Mouse (Mus musculus): Measurements from ENCODE around the gene Gper1. TPM values are rescaled to one million over a fixed set of nuclear protein-coding genes. Genes with fewer than 3 reads are reported as not detected.

The Gper1 gene
- total and polyA plus RNA-seq, 3 experiments: 0.07 to 0.15 TPM; not detected in 1

- Histone ChIP-seq H3K79me2 (ENCODE audit: control insufficient read depth, insufficient read depth, low read length, poor library complexity) (peaks cover 1% of the 10 kb centered on the region; the same call in 1 of the 2 replicates), H3K36me3 (ENCODE audit: control insufficient read depth in 1 of 2, insufficient read depth in 2 of 2, low read length in 2 of 2) (peaks cover 0 to 4% of the 10 kb centered on the region in 2 experiments; a peak in 1 of 4 replicates), H3K9ac (ENCODE audit: control insufficient read depth, low read depth, low read length, poor library complexity, severe bottlenecking) (no peak overlapping the region), H3K4me1 (ENCODE audit: control insufficient read depth in 1 of 2, insufficient read depth in 2 of 2, low read length in 2 of 2) (no peaks in the 10 kb centered on the region), H3K27ac (ENCODE audit: control insufficient read depth, low read depth, low read length) (no peak overlapping the region), H3K9me3 (replicated peaks; ENCODE audit: insufficient read depth, low read length) (no peaks in the 10 kb centered on the region), H3K27me3 (ENCODE audit: control insufficient read depth in 1 of 2, insufficient read depth in 2 of 2, low read length in 2 of 2) (no peaks in the 10 kb centered on the region), H3K4me3 (ENCODE audit: control insufficient read depth in 1 of 2, insufficient read depth in 1 of 2, low read depth in 2 of 2, low read length in 2 of 2) (no peak overlapping the region)
- DNase-seq (ENCODE audit: low read depth, low spot score): no peak
- TF ChIP-seq POLR2A (IDR thresholded peaks at IDR 0.05; ENCODE audit: control insufficient read depth in 1 of 2, insufficient read depth in 1 of 2, low read depth in 1 of 2, low read length in 2 of 2, poor library complexity in 1 of 2): no peak
- TF ChIP-seq NELFE (IDR thresholded peaks at IDR 0.05; ENCODE audit: low read depth, low read length): no peak
- no peak for TF ChIP-seq TCF12 (IDR thresholded peaks at IDR 0.05; ENCODE audit: low read depth, low read length)
- no peak for TF ChIP-seq MEF2A (IDR thresholded peaks at IDR 0.05; ENCODE audit: extremely low read depth, insufficient replicate concordance, low read depth, low read length, poor library complexity, severe bottlenecking)
- TF ChIP-seq RAD21 (IDR thresholded peaks at IDR 0.05; ENCODE audit: low read depth, low read length): no peak
- TF ChIP-seq UBTF (IDR thresholded peaks at IDR 0.05; ENCODE audit: borderline replicate concordance, insufficient read depth, low read depth, low read length): no peak
- no peak for TF ChIP-seq TBP (IDR thresholded peaks at IDR 0.05; ENCODE audit: low read depth, low read length)
- TF ChIP-seq MAX (IDR thresholded peaks at IDR 0.05; ENCODE audit: low read length): no peak
- TF ChIP-seq E2F4 (IDR thresholded peaks at IDR 0.05; ENCODE audit: borderline replicate concordance, low read depth, low read length): no peak
- TF ChIP-seq ZNF384 (IDR thresholded peaks at IDR 0.05; ENCODE audit: low read depth, low read length): no peak
- no peak for TF ChIP-seq ZKSCAN1 (IDR thresholded peaks at IDR 0.05; ENCODE audit: low read depth, low read length)
- no peak for TF ChIP-seq KAT2A (conservative IDR thresholded peaks at IDR 0.05; ENCODE audit: low read depth, low read length)
- TF ChIP-seq USF1 (IDR thresholded peaks at IDR 0.05; ENCODE audit: low read depth, low read length): no peak
- TF ChIP-seq ETS1 (IDR thresholded peaks at IDR 0.05; ENCODE audit: low read depth, low read length): no peak
- TF ChIP-seq POLR2AphosphoS2 (IDR thresholded peaks at IDR 0.05; ENCODE audit: low read length): no peak
- TF ChIP-seq BHLHE40 (IDR thresholded peaks at IDR 0.05; ENCODE audit: borderline replicate concordance, low read depth, low read length): no peak
- no peak for TF ChIP-seq SIN3A (IDR thresholded peaks at IDR 0.05; ENCODE audit: low read length)
- no peak for TF ChIP-seq MYC (IDR thresholded peaks at IDR 0.05; ENCODE audit: low read depth, low read length)
These were observed 17.5 kb downstream of the Gper1 start for GRCm38 (mm10) chr5:139440451-139440850.

- Histone ChIP-seq H3K36me3 (ENCODE audit: control insufficient read depth in 1 of 2, insufficient read depth in 2 of 2, low read length in 2 of 2) (peaks cover 0 to 4% of the 10 kb centered on the region in 2 experiments; a peak in 1 of 4 replicates), H3K9me3 (replicated peaks; ENCODE audit: insufficient read depth, low read length) (no peaks in the 10 kb centered on the region), H3K79me2 (ENCODE audit: control insufficient read depth, insufficient read depth, low read length, poor library complexity) (peaks cover 1% of the 10 kb centered on the region), H3K27me3 (ENCODE audit: control insufficient read depth in 1 of 2, insufficient read depth in 2 of 2, low read length in 2 of 2) (no peaks in the 10 kb centered on the region), H3K4me1 (ENCODE audit: control insufficient read depth in 1 of 2, insufficient read depth in 2 of 2, low read length in 2 of 2) (no peaks in the 10 kb centered on the region), H3K27ac (ENCODE audit: control insufficient read depth, low read depth, low read length) (no peak overlapping the region), H3K9ac (ENCODE audit: control insufficient read depth, low read depth, low read length, poor library complexity, severe bottlenecking) (no peak overlapping the region), H3K4me3 (ENCODE audit: control insufficient read depth in 1 of 2, insufficient read depth in 1 of 2, low read depth in 2 of 2, low read length in 2 of 2) (no peak overlapping the region)
- no peak for TF ChIP-seq ZC3H11A (IDR thresholded peaks at IDR 0.05; ENCODE audit: low read depth, low read length)
- TF ChIP-seq JUND (IDR thresholded peaks at IDR 0.05; ENCODE audit: low read depth, low read length): no peak
- TF ChIP-seq ZKSCAN1 (IDR thresholded peaks at IDR 0.05; ENCODE audit: low read depth, low read length): no peak
- no peak for TF ChIP-seq SMC3 (IDR thresholded peaks at IDR 0.05; ENCODE audit: low read depth, low read length)
- TF ChIP-seq MYC (IDR thresholded peaks at IDR 0.05; ENCODE audit: low read depth, low read length): no peak
- TF ChIP-seq USF1 (IDR thresholded peaks at IDR 0.05; ENCODE audit: low read depth, low read length): no peak
- no peak for TF ChIP-seq KAT2A (conservative IDR thresholded peaks at IDR 0.05; ENCODE audit: low read depth, low read length)
- no peak for TF ChIP-seq CTCF (IDR thresholded peaks at IDR 0.05 in 2 of 3, conservative IDR thresholded peaks at IDR 0.05 in 1 of 3; ENCODE audit: control insufficient read depth in 1 of 3, insufficient read depth in 1 of 3, low read depth in 2 of 3, low read length in 3 of 3, poor library complexity in 1 of 3, severe bottlenecking in 1 of 3)
- TF ChIP-seq E2F4 (IDR thresholded peaks at IDR 0.05; ENCODE audit: borderline replicate concordance, low read depth, low read length): no peak
- no peak for TF ChIP-seq POLR2A (IDR thresholded peaks at IDR 0.05; ENCODE audit: control insufficient read depth in 1 of 2, insufficient read depth in 1 of 2, low read depth in 1 of 2, low read length in 2 of 2, poor library complexity in 1 of 2)
- TF ChIP-seq CHD1 (IDR thresholded peaks at IDR 0.05; ENCODE audit: low read depth, low read length): no peak
- TF ChIP-seq ETS1 (IDR thresholded peaks at IDR 0.05; ENCODE audit: low read depth, low read length): no peak
- no peak for TF ChIP-seq POLR2AphosphoS2 (IDR thresholded peaks at IDR 0.05; ENCODE audit: low read length)
- TF ChIP-seq MEF2A (IDR thresholded peaks at IDR 0.05; ENCODE audit: extremely low read depth, insufficient replicate concordance, low read depth, low read length, poor library complexity, severe bottlenecking): no peak
- no peak for TF ChIP-seq MYB (IDR thresholded peaks at IDR 0.05; ENCODE audit: low read depth, low read length)
- TF ChIP-seq BHLHE40 (IDR thresholded peaks at IDR 0.05; ENCODE audit: borderline replicate concordance, low read depth, low read length): no peak
- TF ChIP-seq TAL1 (IDR thresholded peaks at IDR 0.05; ENCODE audit: low read length): no peak
- DNase-seq (ENCODE audit: low read depth, low spot score): no peak
These were observed 18.2 kb downstream of the Gper1 start for GRCm38 (mm10) chr5:139440926-139441725.
